In genomic region chr2:153585981-153586380, GRCm38 (mm10) we compare ENCODE assay signal across 8 mouse cellular contexts. TPM values are rescaled to one million over a fixed set of nuclear protein-coding genes. Genes with fewer than 3 reads are reported as not detected.
A peak's percentile ranks its signal among the peaks of the same experiment; 100 is the strongest.
DNase-seq lines count a peak whose midpoint lies in the region; ATAC-seq and TF ChIP-seq lines count a peak whose summit lies in the region.

No protein-coding gene starts in this region.

- DNase-seq in hindbrain, embryonic 10.5 days (ENCODE audit: low spot score): no peak
- peak; percentile 59 for DNase-seq in ES-CJ7 (ENCODE audit: low read depth, low spot score)
- no peak for DNase-seq in ovary, postnatal 14 days (ENCODE audit: low spot score)
- DNase-seq in cerebellum, adult 2 months: no peak

- 65% methylated on average over 6 of the region's 6 CpGs for WGBS in hindbrain, embryonic 10.5 days
- 62% methylated on average over 6 of the region's 6 CpGs for WGBS in hindbrain, embryonic 12.5 days
- 67% methylated on average over 6 of the region's 6 CpGs for WGBS in forebrain, embryonic 12.5 days
- WGBS in liver, embryonic 15.5 days (ENCODE audit: insufficient replicate concordance): 39% methylated on average over 6 of the region's 6 CpGs
- WGBS in cerebellum, adult 2 months: 87% methylated on average over 6 of the region's 6 CpGs

- peaks cover 29% of the 10 kb centered on the region for H3K4me1 ChIP-seq in hindbrain, embryonic 10.5 days (replicated peaks)
- H3K4me1 ChIP-seq in hindbrain, embryonic 12.5 days: peaks cover 10% of the 10 kb centered on the region
- peaks cover 11% of the 10 kb centered on the region for H3K4me1 ChIP-seq in forebrain, embryonic 12.5 days
- H3K4me1 ChIP-seq in liver, embryonic 15.5 days (replicated peaks): peaks cover 61% of the 10 kb centered on the region
- H3K4me1 ChIP-seq in cerebellum, adult 2 months (ENCODE audit: control insufficient read depth, insufficient read depth, low read length): peaks cover 3% of the 10 kb centered on the region; the same call in 1 of the 2 replicates

- H3K9ac ChIP-seq in hindbrain, embryonic 12.5 days: no peak overlapping the region
- 0 out of 2 replicates have a peak overlapping the region, but pooled peaks have one; percentile 30 for H3K9ac ChIP-seq in forebrain, embryonic 12.5 days
- peak overlapping the region; percentile 39; the same call in 1 of the 2 replicates for H3K9ac ChIP-seq in liver, embryonic 15.5 days

- TF ChIP-seq CTCF in cerebellum, adult 2 months (IDR thresholded peaks at IDR 0.05; ENCODE audit: borderline replicate concordance, insufficient read depth, low read depth, low read length): no peak

- H3K4me2 ChIP-seq in hindbrain, embryonic 12.5 days (replicated peaks): no peak overlapping the region
- peak overlapping the region; percentile 46; the same call in 1 of the 2 replicates for H3K4me2 ChIP-seq in forebrain, embryonic 12.5 days
- peak overlapping the region; percentile 71 for H3K4me2 ChIP-seq in liver, embryonic 15.5 days

- H3K27ac ChIP-seq in hindbrain, embryonic 10.5 days: peak overlapping the region; percentile 51; the same call in 1 of the 2 replicates
- H3K27ac ChIP-seq in hindbrain, embryonic 12.5 days: no peak overlapping the region
- no peak overlapping the region for H3K27ac ChIP-seq in forebrain, embryonic 12.5 days
- peak overlapping the region; percentile 53 for H3K27ac ChIP-seq in liver, embryonic 15.5 days (replicated peaks)
- no peak overlapping the region for H3K27ac ChIP-seq in cerebellum, adult 2 months (ENCODE audit: insufficient read depth, low read length)

- H3K4me3 ChIP-seq in hindbrain, embryonic 10.5 days: peak overlapping the region; percentile 32; the same call in 1 of the 2 replicates
- H3K4me3 ChIP-seq in hindbrain, embryonic 12.5 days: no peak overlapping the region
- H3K4me3 ChIP-seq in forebrain, embryonic 12.5 days (replicated peaks): no peak overlapping the region
- H3K4me3 ChIP-seq in liver, embryonic 15.5 days (replicated peaks): no peak overlapping the region; the same call in 1 of the 2 replicates
- H3K4me3 ChIP-seq in cerebellum, adult 2 months (replicated peaks; ENCODE audit: insufficient read depth, low read depth, low read length): no peak overlapping the region

- no peak; the same call in 1 of the 2 replicates for ATAC-seq in hindbrain, embryonic 12.5 days (ENCODE audit: low FRiP score)
- no peak; the same call in 1 of the 2 replicates for ATAC-seq in forebrain, embryonic 12.5 days (ENCODE audit: low FRiP score)
- ATAC-seq in liver, embryonic 15.5 days (ENCODE audit: insufficient read depth): no peak
- no peak for ATAC-seq in frontal cortex, adult (ENCODE audit: low TSS enrichment)

- H3K27me3 ChIP-seq in hindbrain, embryonic 10.5 days (ENCODE audit: insufficient read depth, poor library complexity, severe bottlenecking): peaks cover 20% of the 10 kb centered on the region
- H3K27me3 ChIP-seq in hindbrain, embryonic 12.5 days: no peaks in the 10 kb centered on the region
- H3K27me3 ChIP-seq in forebrain, embryonic 12.5 days: peaks cover 6% of the 10 kb centered on the region; the same call in 1 of the 2 replicates
- no peaks in the 10 kb centered on the region for H3K27me3 ChIP-seq in liver, embryonic 15.5 days
- no peaks in the 10 kb centered on the region for H3K27me3 ChIP-seq in cerebellum, adult 2 months (ENCODE audit: control insufficient read depth, insufficient read depth, low read length)

- no peaks in the 10 kb centered on the region for H3K9me3 ChIP-seq in hindbrain, embryonic 10.5 days
- no peaks in the 10 kb centered on the region for H3K9me3 ChIP-seq in hindbrain, embryonic 12.5 days (replicated peaks)
- H3K9me3 ChIP-seq in forebrain, embryonic 12.5 days: no peaks in the 10 kb centered on the region
- H3K9me3 ChIP-seq in liver, embryonic 15.5 days (replicated peaks): no peaks in the 10 kb centered on the region

- H3K36me3 ChIP-seq in hindbrain, embryonic 10.5 days: no peaks in the 10 kb centered on the region
- no peaks in the 10 kb centered on the region for H3K36me3 ChIP-seq in hindbrain, embryonic 12.5 days
- no peaks in the 10 kb centered on the region for H3K36me3 ChIP-seq in forebrain, embryonic 12.5 days (replicated peaks)
- no peaks in the 10 kb centered on the region for H3K36me3 ChIP-seq in liver, embryonic 15.5 days (replicated peaks)

- no peak for TF ChIP-seq POLR2A in cerebellum, adult 2 months (IDR thresholded peaks at IDR 0.05; ENCODE audit: borderline replicate concordance, insufficient read depth, low read length)

RNA-seq across cellular contexts. Expression of gene Commd7, which starts 46.6 kb away (rescaled TPM):
- 71.9 and 75.6 TPM in 2 replicates for polyA plus RNA-seq in hindbrain, embryonic 10.5 days (2016; fragmentation: Nextera tagmentation; extraction: Ambion mirVana)
- 68.6 and 71.8 TPM in 2 replicates for polyA plus RNA-seq in hindbrain, embryonic 12.5 days (2016; fragmentation: Nextera tagmentation; extraction: Ambion mirVana)
- 67.3 and 68.6 TPM in 2 replicates for polyA plus RNA-seq in forebrain, embryonic 12.5 days (2016; fragmentation: Nextera tagmentation; extraction: Ambion mirVana)
- 28.1 and 28.2 TPM in 2 replicates for polyA plus RNA-seq in liver, embryonic 15.5 days (2015; fragmentation: Nextera tagmentation; extraction: Ambion mirVana)
- 30.2 and 32.5 TPM in 2 replicates for polyA plus RNA-seq in cerebellum, adult 2 months (2012; rRNA removed)

RNA-seq across cellular contexts. Expression of gene Nol4l, which starts 56.2 kb away (rescaled TPM):
- 19.1 and 23.3 TPM in 2 replicates for polyA plus RNA-seq in hindbrain, embryonic 10.5 days (2016; fragmentation: Nextera tagmentation; extraction: Ambion mirVana)
- 33.9 and 36.8 TPM in 2 replicates for polyA plus RNA-seq in hindbrain, embryonic 12.5 days (2016; fragmentation: Nextera tagmentation; extraction: Ambion mirVana)
- polyA plus RNA-seq in forebrain, embryonic 12.5 days (2016; fragmentation: Nextera tagmentation; extraction: Ambion mirVana): 31.4 and 34.5 TPM in 2 replicates
- polyA plus RNA-seq in liver, embryonic 15.5 days (2015; fragmentation: Nextera tagmentation; extraction: Ambion mirVana): 4.7 and 4.9 TPM in 2 replicates
- 23.1 and 24.3 TPM in 2 replicates for polyA plus RNA-seq in cerebellum, adult 2 months (2012; rRNA removed)

Comparison
In these comparisons a context has a peak if more than half of its experiments do, and no peak if none do; other contexts are left out.
1. H3K27ac ChIP-seq: peak in hindbrain, embryonic 10.5 days (single experiment) and liver, embryonic 15.5 days (single experiment); none in hindbrain, embryonic 12.5 days (single experiment), forebrain, embryonic 12.5 days (single experiment) and cerebellum, adult 2 months (single experiment).